15 mouse cellular contexts compared by ENCODE assay signal in the genomic region with DNA sequence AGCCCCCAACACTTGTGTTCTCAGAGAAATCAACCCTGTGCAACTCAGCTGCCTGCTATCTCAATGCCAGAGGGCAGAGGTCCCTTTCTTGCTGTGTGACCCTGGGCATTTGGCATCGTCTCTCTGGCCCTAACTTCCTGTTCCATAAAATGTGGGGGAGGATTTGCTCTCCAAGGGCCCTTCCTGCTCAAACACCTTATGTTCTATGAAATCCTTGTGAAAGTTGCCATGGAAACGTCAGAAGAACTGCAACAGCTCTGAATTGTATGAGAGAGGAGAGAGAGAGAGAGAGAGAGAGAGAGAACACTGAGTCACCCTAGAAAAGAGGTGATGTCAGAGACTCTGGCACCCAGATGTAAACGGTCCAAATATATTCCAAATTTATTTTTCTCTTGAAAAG. TPM values are rescaled to one million over a fixed set of nuclear protein-coding genes. Genes with fewer than 3 reads are reported as not detected.
DNase-seq lines count a peak whose midpoint lies in the region; ATAC-seq and TF ChIP-seq lines count a peak whose summit lies in the region.
"Had no signal": no experiment of that assay in that cellular context is flagged by ENCODE, and none has a peak within 500 bp of the region (broad histone marks: within the 10 kb centered on the region; RNA-seq: fewer than 3 reads in every experiment).

No protein-coding gene starts in this region.

- no peaks in the 10 kb centered on the region for H3K27me3 ChIP-seq in midbrain, embryonic 10.5 days (ENCODE audit: low read depth, poor library complexity, severe bottlenecking)
- H3K27me3 ChIP-seq in midbrain, embryonic 11.5 days (ENCODE audit: control insufficient read depth, insufficient read depth, low read length) = no peaks in the 10 kb centered on the region
- H3K27me3 ChIP-seq in hindbrain, embryonic 15.5 days = no peaks in the 10 kb centered on the region
- H3K27me3 ChIP-seq: heart, embryonic 13.5 days had no signal

- H3K4me1 ChIP-seq in midbrain, embryonic 10.5 days = peaks cover 26% of the 10 kb centered on the region
- H3K4me1 ChIP-seq in midbrain, embryonic 11.5 days (ENCODE audit: control insufficient read depth, insufficient read depth, low read length) = peaks cover 7% of the 10 kb centered on the region
- H3K4me1 ChIP-seq in hindbrain, embryonic 15.5 days (replicated peaks) = peaks cover 23% of the 10 kb centered on the region
- H3K4me1 ChIP-seq in olfactory bulb, adult 2 months (ENCODE audit: control insufficient read depth, insufficient read depth, low read length) = peaks cover 31% of the 10 kb centered on the region

- H3K9ac ChIP-seq in midbrain, embryonic 11.5 days (ENCODE audit: low read length) = no peak overlapping the region
- no peak overlapping the region for H3K9ac ChIP-seq in hindbrain, embryonic 15.5 days
- H3K9ac ChIP-seq: heart, embryonic 13.5 days had no signal

- TF ChIP-seq POLR2A in olfactory bulb, adult 2 months (IDR thresholded peaks at IDR 0.05; ENCODE audit: insufficient read depth, low read depth, low read length) = no peak

- TF ChIP-seq CTCF in olfactory bulb, adult 2 months (IDR thresholded peaks at IDR 0.05; ENCODE audit: insufficient read depth, low read depth, low read length) = no peak

- H3K4me3 ChIP-seq in midbrain, embryonic 10.5 days = no peak overlapping the region
- no peak overlapping the region for H3K4me3 ChIP-seq in midbrain, embryonic 11.5 days (ENCODE audit: low read depth, low read length)
- no peak overlapping the region for H3K4me3 ChIP-seq in hindbrain, embryonic 15.5 days
- no peak overlapping the region for H3K4me3 ChIP-seq in olfactory bulb, adult 2 months (ENCODE audit: insufficient read depth, low read depth, low read length)
- H3K4me3 ChIP-seq: gastrocnemius, adult 2 months; heart, embryonic 13.5 days had no signal

- H3K9me3 ChIP-seq in midbrain, embryonic 10.5 days (replicated peaks) = no peaks in the 10 kb centered on the region
- H3K9me3 ChIP-seq in midbrain, embryonic 11.5 days (ENCODE audit: control insufficient read depth, low read length) = no peaks in the 10 kb centered on the region
- H3K9me3 ChIP-seq in hindbrain, embryonic 15.5 days = no peaks in the 10 kb centered on the region
- H3K9me3 ChIP-seq: G1E; heart, embryonic 13.5 days had no signal

- WGBS in midbrain, embryonic 10.5 days = 62% methylated on average over 3 of the region's 3 CpGs
- WGBS in midbrain, embryonic 11.5 days = 41% methylated on average over 3 of the region's 3 CpGs
- 33% methylated on average over 3 of the region's 3 CpGs for WGBS in hindbrain, embryonic 15.5 days
- 20% methylated on average over 3 of the region's 3 CpGs for WGBS in olfactory bulb, adult 2 months

- H3K4me2 ChIP-seq in midbrain, embryonic 11.5 days = no peak overlapping the region
- H3K4me2 ChIP-seq in hindbrain, embryonic 15.5 days = no peak overlapping the region
- H3K4me2 ChIP-seq: heart, embryonic 13.5 days had no signal

- H3K27ac ChIP-seq in midbrain, embryonic 10.5 days (replicated peaks) = peak overlapping the region; percentile 43; the same call in 1 of the 2 replicates
- no peak overlapping the region for H3K27ac ChIP-seq in midbrain, embryonic 11.5 days (ENCODE audit: low read depth, low read length)
- H3K27ac ChIP-seq in hindbrain, embryonic 15.5 days (replicated peaks) = peak overlapping the region; percentile 45; the same call in 1 of the 2 replicates
- peak overlapping the region; percentile 75 for H3K27ac ChIP-seq in olfactory bulb, adult 2 months (ENCODE audit: insufficient read depth, low read depth, low read length)
- H3K27ac ChIP-seq: gastrocnemius, adult 2 months; heart, embryonic 13.5 days had no signal

- no peak for DNase-seq in frontal cortex, postnatal 36 days (ENCODE audit: low spot score in 2 of 2)
- DNase-seq in midbrain, embryonic 10.5 days (ENCODE audit: low spot score) = no peak
- no peak for DNase-seq in midbrain, embryonic 11.5 days (ENCODE audit: low spot score, missing footprints)
- DNase-seq in heart, adult 8-10 months (ENCODE audit: low spot score) = no peak
- DNase-seq in heart, adult 11 months = no peak
- DNase-seq: cerebellum, postnatal 25 days; gastrocnemius, adult 2 months; kidney, postnatal 25 days; lung, postnatal 10 days; thymus, adult 18-20 months had no signal

- H3K36me3 ChIP-seq in midbrain, embryonic 10.5 days = no peaks in the 10 kb centered on the region
- no peaks in the 10 kb centered on the region for H3K36me3 ChIP-seq in midbrain, embryonic 11.5 days (ENCODE audit: control insufficient read depth, insufficient read depth, low read length)
- H3K36me3 ChIP-seq in hindbrain, embryonic 15.5 days = no peaks in the 10 kb centered on the region
- H3K36me3 ChIP-seq: G1E; heart, embryonic 13.5 days had no signal

- ATAC-seq in frontal cortex, adult (ENCODE audit: low TSS enrichment) = peak; percentile 53
- ATAC-seq in midbrain, embryonic 11.5 days (ENCODE audit: low FRiP score) = no peak
- ATAC-seq in hindbrain, embryonic 15.5 days (ENCODE audit: low FRiP score, low read depth) = no peak

RNA-seq across cellular contexts. Expression of gene Rab26, which starts 3.5 kb away (rescaled TPM):
- polyA plus RNA-seq in midbrain, embryonic 10.5 days (2016; fragmentation: Nextera tagmentation; extraction: Ambion mirVana) = 2.1 and 2.9 TPM in 2 replicates
- 1.8 and 2.2 TPM in 2 replicates for polyA plus RNA-seq in midbrain, embryonic 11.5 days (2014; fragmentation: Nextera tagmentation; extraction: Ambion mirVana)
- polyA plus RNA-seq in hindbrain, embryonic 15.5 days (2015; fragmentation: Nextera tagmentation; extraction: Ambion mirVana) = 6.3 and 8.2 TPM in 2 replicates
- not detected in 2 replicates for polyA plus RNA-seq in olfactory bulb, adult 2 months (2012; ENCODE audit: insufficient read depth, insufficient read length, low replicate concordance, missing spikeins)
- under 1 TPM in 3 of 4 experiments, not detected in 1; 0.23 to 0.50 (median 0.25) TPM for total RNA-seq in heart, adult 8-10 months (2022)
- total RNA-seq: gastrocnemius, adult 2 months had no signal

RNA-seq across cellular contexts. Expression of gene Traf7, which starts 9.8 kb away (rescaled TPM):
- polyA plus RNA-seq in midbrain, embryonic 10.5 days (2016; fragmentation: Nextera tagmentation; extraction: Ambion mirVana) = 106 and 110 TPM in 2 replicates
- polyA plus RNA-seq in midbrain, embryonic 11.5 days (2014; fragmentation: Nextera tagmentation; extraction: Ambion mirVana) = 67.1 and 80.8 TPM in 2 replicates
- polyA plus RNA-seq in hindbrain, embryonic 15.5 days (2015; fragmentation: Nextera tagmentation; extraction: Ambion mirVana) = 88.7 and 91.0 TPM in 2 replicates
- not detected in 2 replicates for polyA plus RNA-seq in olfactory bulb, adult 2 months (2012; ENCODE audit: insufficient read depth, insufficient read length, low replicate concordance, missing spikeins)
- 10 to 100 TPM; 37.0 to 50.9 (median 42.7) TPM for total RNA-seq in heart, adult 8-10 months (2022)

RNA-seq across cellular contexts. Expression of gene Pkd1, which starts 12.1 kb away (rescaled TPM):
- 14.7 and 18.5 TPM in 2 replicates for polyA plus RNA-seq in midbrain, embryonic 10.5 days (2016; fragmentation: Nextera tagmentation; extraction: Ambion mirVana)
- 11.9 and 18.5 TPM in 2 replicates for polyA plus RNA-seq in midbrain, embryonic 11.5 days (2014; fragmentation: Nextera tagmentation; extraction: Ambion mirVana)
- 22.6 and 30.3 TPM in 2 replicates for polyA plus RNA-seq in hindbrain, embryonic 15.5 days (2015; fragmentation: Nextera tagmentation; extraction: Ambion mirVana)
- not detected in 2 replicates for polyA plus RNA-seq in olfactory bulb, adult 2 months (2012; ENCODE audit: insufficient read depth, insufficient read length, low replicate concordance, missing spikeins)
- total RNA-seq in heart, adult 8-10 months (2022) = 10 to 100 TPM; 27.8 to 43.0 (median 34.9) TPM

RNA-seq across cellular contexts. Expression of gene Caskin1, which starts 49.1 kb away (rescaled TPM):
- 6.7 and 8.5 TPM in 2 replicates for polyA plus RNA-seq in midbrain, embryonic 10.5 days (2016; fragmentation: Nextera tagmentation; extraction: Ambion mirVana)
- polyA plus RNA-seq in midbrain, embryonic 11.5 days (2014; fragmentation: Nextera tagmentation; extraction: Ambion mirVana) = 5.5 and 6.2 TPM in 2 replicates
- polyA plus RNA-seq in hindbrain, embryonic 15.5 days (2015; fragmentation: Nextera tagmentation; extraction: Ambion mirVana) = 51.4 and 55.0 TPM in 2 replicates
- polyA plus RNA-seq in olfactory bulb, adult 2 months (2012; ENCODE audit: insufficient read depth, insufficient read length, low replicate concordance, missing spikeins) = not detected in 2 replicates
- total RNA-seq in heart, adult 8-10 months (2022) = under 1 TPM; 0.16 to 0.23 (median 0.19) TPM
- polyA plus RNA-seq: G1E had no signal

RNA-seq across cellular contexts. Expression of gene Mlst8, which starts 58.7 kb away (rescaled TPM):
- polyA plus RNA-seq in midbrain, embryonic 10.5 days (2016; fragmentation: Nextera tagmentation; extraction: Ambion mirVana) = 40.2 and 40.9 TPM in 2 replicates
- polyA plus RNA-seq in midbrain, embryonic 11.5 days (2014; fragmentation: Nextera tagmentation; extraction: Ambion mirVana) = 28.9 and 30.3 TPM in 2 replicates
- polyA plus RNA-seq in hindbrain, embryonic 15.5 days (2015; fragmentation: Nextera tagmentation; extraction: Ambion mirVana) = 35.4 and 36.0 TPM in 2 replicates
- not detected in 2 replicates for polyA plus RNA-seq in olfactory bulb, adult 2 months (2012; ENCODE audit: insufficient read depth, insufficient read length, low replicate concordance, missing spikeins)
- total RNA-seq in heart, adult 8-10 months (2022) = 10 to 100 TPM; 10.5 to 11.8 (median 11.0) TPM

Comparison
In these comparisons a context has a peak if more than half of its experiments do, and no peak if none do; other contexts are left out.
1. RNA of gene Pkd1, which starts 12.1 kb away (polyA plus RNA-seq): 22.6 to 30.3 TPM in hindbrain, embryonic 15.5 days, 11.9 to 18.5 TPM in midbrain, embryonic 11.5 days and 14.7 to 18.5 TPM in midbrain, embryonic 10.5 days; not detected in olfactory bulb, adult 2 months; every median in the first group is over 10 times any median in the second.